Mouse (Mus musculus): ENCODE data around the gene Hpn.

DNA sequence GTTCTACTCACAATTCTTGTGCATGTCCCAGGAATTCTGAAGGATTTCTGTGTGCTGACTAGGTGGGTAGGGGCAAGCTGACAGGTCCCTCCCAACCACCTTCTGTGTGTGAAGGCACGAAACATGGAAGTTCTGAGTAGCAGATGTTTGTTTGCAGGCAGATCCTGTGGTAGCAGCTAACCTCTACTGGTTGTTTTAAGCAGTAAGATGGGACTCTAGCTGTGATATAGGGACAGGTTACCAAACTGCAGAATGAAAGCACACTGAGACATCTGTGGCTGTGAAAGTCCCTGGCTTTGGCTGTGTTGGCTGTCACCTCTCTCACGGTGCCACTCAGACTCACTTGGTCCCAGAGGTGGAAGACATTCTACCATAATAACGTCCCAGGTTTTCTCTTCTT, 46.2 kb upstream of the Hpn start:
- TF ChIP-seq CTCF (IDR thresholded peaks at IDR 0.05; ENCODE audit: low read depth, low read length) (no peak), GATA1 (IDR thresholded peaks at IDR 0.05; ENCODE audit: borderline replicate concordance, low read length) (no peak), TAL1 (conservative IDR thresholded peaks at IDR 0.05; ENCODE audit: low read depth, low read length) (no peak), GATA2 (IDR thresholded peaks at IDR 0.05; ENCODE audit: borderline replicate concordance, low read depth, low read length) (no peak), POLR2AphosphoS5 (IDR thresholded peaks at IDR 0.05; ENCODE audit: insufficient replicate concordance, low read depth, low read length) (no peak)

Data from G1E (cell line).